Mouse (Mus musculus): ENCODE measurements around the gene Pacrg. TPM values are rescaled to one million over a fixed set of nuclear protein-coding genes. Genes with fewer than 3 reads are reported as not detected.
A peak's percentile ranks its signal among the peaks of the same experiment; 100 is the strongest.

Gene Pacrg
- polyA plus RNA-seq, 1 experiment, result 21.0 TPM

- TF ChIP-seq POLR2A (IDR thresholded peaks at IDR 0.05; ENCODE audit: extremely low read depth, insufficient read depth, low read length), result no peak
- TF ChIP-seq CTCF (IDR thresholded peaks at IDR 0.05; ENCODE audit: extremely low read depth, insufficient read depth, low read length), result no peak
- H3K4me1 ChIP-seq (ENCODE audit: control insufficient read depth, insufficient read depth, low read length), result no peaks in the 10 kb centered on the region
- H3K4me3 ChIP-seq (ENCODE audit: insufficient read depth, low read length), result no peak overlapping the region
- H3K27ac ChIP-seq (ENCODE audit: insufficient read depth, low read length), result no peak overlapping the region
These were observed 423.1 kb downstream of the Pacrg start for GRCm38 (mm10) chr17:10416995-10417394.

- H3K4me1 ChIP-seq (ENCODE audit: control insufficient read depth, insufficient read depth, low read length), result no peaks in the 10 kb centered on the region
- TF ChIP-seq CTCF (IDR thresholded peaks at IDR 0.05; ENCODE audit: extremely low read depth, insufficient read depth, low read length) (no peak), POLR2A (IDR thresholded peaks at IDR 0.05; ENCODE audit: extremely low read depth, insufficient read depth, low read length) (no peak)
- no peak overlapping the region for H3K4me3 ChIP-seq (ENCODE audit: insufficient read depth, low read length)
- H3K27ac ChIP-seq (ENCODE audit: insufficient read depth, low read length), result no peak overlapping the region
These were observed 424.0 kb downstream of the Pacrg start for GRCm38 (mm10) chr17:10416101-10416500.

GRCm38 (mm10) chr17:10414383-10414782 lies 425.7 kb downstream of the Pacrg start:
- TF ChIP-seq CTCF (IDR thresholded peaks at IDR 0.05; ENCODE audit: extremely low read depth, insufficient read depth, low read length) (no peak), POLR2A (IDR thresholded peaks at IDR 0.05; ENCODE audit: extremely low read depth, insufficient read depth, low read length) (no peak)
- H3K4me3 ChIP-seq (ENCODE audit: insufficient read depth, low read length), result no peak overlapping the region
- no peak overlapping the region for H3K27ac ChIP-seq (ENCODE audit: insufficient read depth, low read length)
- H3K4me1 ChIP-seq (ENCODE audit: control insufficient read depth, insufficient read depth, low read length), result no peaks in the 10 kb centered on the region

GRCm38 (mm10) chr17:10413870-10414269 lies 426.2 kb downstream of the Pacrg start:
- no peak for TF ChIP-seq CTCF (IDR thresholded peaks at IDR 0.05; ENCODE audit: extremely low read depth, insufficient read depth, low read length)
- TF ChIP-seq POLR2A (IDR thresholded peaks at IDR 0.05; ENCODE audit: extremely low read depth, insufficient read depth, low read length), result no peak
- H3K4me3 ChIP-seq (ENCODE audit: insufficient read depth, low read length), result no peak overlapping the region

GRCm38 (mm10) chr17:10410597-10411476 lies 429.3 kb downstream of the Pacrg start:
- TF ChIP-seq CTCF (IDR thresholded peaks at IDR 0.05; ENCODE audit: extremely low read depth, insufficient read depth, low read length) (no peak), POLR2A (IDR thresholded peaks at IDR 0.05; ENCODE audit: extremely low read depth, insufficient read depth, low read length) (no peak)
- H3K4me3 ChIP-seq (ENCODE audit: insufficient read depth, low read length), result no peak overlapping the region
- no peak overlapping the region for H3K27ac ChIP-seq (ENCODE audit: insufficient read depth, low read length)
- H3K4me1 ChIP-seq (ENCODE audit: control insufficient read depth, insufficient read depth, low read length), result peaks cover 7% of the 10 kb centered on the region

More at GRCm38 (mm10) chr17:10413870-10414269, 426.2 kb downstream of the Pacrg start:
- H3K27ac ChIP-seq (ENCODE audit: insufficient read depth, low read length), result no peak overlapping the region
- no peaks in the 10 kb centered on the region for H3K4me1 ChIP-seq (ENCODE audit: control insufficient read depth, insufficient read depth, low read length)

GRCm38 (mm10) chr17:10408681-10409081 lies 431.4 kb downstream of the Pacrg start:
- H3K27ac ChIP-seq (ENCODE audit: insufficient read depth, low read length), result peak overlapping the region; percentile 51
- no peak for TF ChIP-seq POLR2A (IDR thresholded peaks at IDR 0.05; ENCODE audit: extremely low read depth, insufficient read depth, low read length)
- no peak for TF ChIP-seq CTCF (IDR thresholded peaks at IDR 0.05; ENCODE audit: extremely low read depth, insufficient read depth, low read length)
- H3K4me1 ChIP-seq (ENCODE audit: control insufficient read depth, insufficient read depth, low read length), result peaks cover 7% of the 10 kb centered on the region
- no peak overlapping the region for H3K4me3 ChIP-seq (ENCODE audit: insufficient read depth, low read length)

GRCm38 (mm10) chr17:10407031-10407722 lies 432.9 kb downstream of the Pacrg start:
- Histone ChIP-seq H3K4me1 (ENCODE audit: control insufficient read depth, insufficient read depth, low read length) (peaks cover 7% of the 10 kb centered on the region), H3K4me3 (ENCODE audit: insufficient read depth, low read length) (no peak overlapping the region), H3K27ac (ENCODE audit: insufficient read depth, low read length) (peak overlapping the region; percentile 72)
- no peak for TF ChIP-seq POLR2A (IDR thresholded peaks at IDR 0.05; ENCODE audit: extremely low read depth, insufficient read depth, low read length)

- TF ChIP-seq CTCF (IDR thresholded peaks at IDR 0.05; ENCODE audit: extremely low read depth, insufficient read depth, low read length), result no peak
- no peak for TF ChIP-seq POLR2A (IDR thresholded peaks at IDR 0.05; ENCODE audit: extremely low read depth, insufficient read depth, low read length)
These were observed 433.8 kb downstream of the Pacrg start for GRCm38 (mm10) chr17:10406311-10406710.

GRCm38 (mm10) chr17:10405906-10406305 lies 434.2 kb downstream of the Pacrg start:
- Histone ChIP-seq H3K4me1 (ENCODE audit: control insufficient read depth, insufficient read depth, low read length) (peaks cover 7% of the 10 kb centered on the region), H3K4me3 (ENCODE audit: insufficient read depth, low read length) (no peak overlapping the region), H3K27ac (ENCODE audit: insufficient read depth, low read length) (no peak overlapping the region)
- TF ChIP-seq CTCF (IDR thresholded peaks at IDR 0.05; ENCODE audit: extremely low read depth, insufficient read depth, low read length), result no peak
- TF ChIP-seq POLR2A (IDR thresholded peaks at IDR 0.05; ENCODE audit: extremely low read depth, insufficient read depth, low read length), result no peak

More at GRCm38 (mm10) chr17:10406311-10406710, 433.8 kb downstream of the Pacrg start:
- no peak overlapping the region for H3K4me3 ChIP-seq (ENCODE audit: insufficient read depth, low read length)
- peak overlapping the region; percentile 72 for H3K27ac ChIP-seq (ENCODE audit: insufficient read depth, low read length)
- H3K4me1 ChIP-seq (ENCODE audit: control insufficient read depth, insufficient read depth, low read length), result peaks cover 7% of the 10 kb centered on the region
